Mouse (Mus musculus): ENCODE data around the gene Pmpca.
A peak's percentile ranks its signal among the peaks of the same experiment; 100 is the strongest.

The Pmpca gene

DNA sequence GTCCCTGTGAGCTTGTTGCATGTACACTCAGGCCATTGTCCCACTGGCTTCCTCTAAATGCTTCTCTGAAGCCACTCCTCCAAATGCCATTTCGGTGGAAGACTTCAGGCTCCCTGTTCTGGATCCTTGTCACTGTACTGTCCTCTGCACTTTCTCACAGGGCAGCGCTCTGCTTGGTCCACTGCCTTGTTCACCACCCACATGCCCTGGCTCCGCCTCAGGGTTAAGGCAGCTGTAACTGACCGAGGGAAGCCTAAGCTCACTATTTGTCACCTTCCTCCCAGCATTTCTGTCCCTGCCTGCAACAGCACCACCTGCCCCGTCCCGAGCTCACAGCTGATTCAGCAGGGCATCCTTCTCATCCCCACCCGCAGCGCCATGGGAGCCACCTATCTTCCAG is 14.2 kb downstream of the Pmpca start:
- Histone ChIP-seq H3K36me3 (ENCODE audit: insufficient read depth, low read length) (peaks cover 65% of the 10 kb centered on the region), H3K9me3 (ENCODE audit: low read length) (no peaks in the 10 kb centered on the region), H3K4me1 (replicated peaks; ENCODE audit: low read depth, low read length) (peaks cover 18% of the 10 kb centered on the region), H3K4me3 (replicated peaks; ENCODE audit: low read length) (no peak overlapping the region), H3K27me3 (ENCODE audit: insufficient read depth, low read length) (no peaks in the 10 kb centered on the region)
- TF ChIP-seq CTCF (conservative IDR thresholded peaks at IDR 0.05; ENCODE audit: low read length) (no peak), NANOG (IDR thresholded peaks at IDR 0.05; ENCODE audit: borderline replicate concordance, low read length) (no peak), POU5F1 (IDR thresholded peaks at IDR 0.05; ENCODE audit: borderline replicate concordance, low read length) (no peak)

DNA sequence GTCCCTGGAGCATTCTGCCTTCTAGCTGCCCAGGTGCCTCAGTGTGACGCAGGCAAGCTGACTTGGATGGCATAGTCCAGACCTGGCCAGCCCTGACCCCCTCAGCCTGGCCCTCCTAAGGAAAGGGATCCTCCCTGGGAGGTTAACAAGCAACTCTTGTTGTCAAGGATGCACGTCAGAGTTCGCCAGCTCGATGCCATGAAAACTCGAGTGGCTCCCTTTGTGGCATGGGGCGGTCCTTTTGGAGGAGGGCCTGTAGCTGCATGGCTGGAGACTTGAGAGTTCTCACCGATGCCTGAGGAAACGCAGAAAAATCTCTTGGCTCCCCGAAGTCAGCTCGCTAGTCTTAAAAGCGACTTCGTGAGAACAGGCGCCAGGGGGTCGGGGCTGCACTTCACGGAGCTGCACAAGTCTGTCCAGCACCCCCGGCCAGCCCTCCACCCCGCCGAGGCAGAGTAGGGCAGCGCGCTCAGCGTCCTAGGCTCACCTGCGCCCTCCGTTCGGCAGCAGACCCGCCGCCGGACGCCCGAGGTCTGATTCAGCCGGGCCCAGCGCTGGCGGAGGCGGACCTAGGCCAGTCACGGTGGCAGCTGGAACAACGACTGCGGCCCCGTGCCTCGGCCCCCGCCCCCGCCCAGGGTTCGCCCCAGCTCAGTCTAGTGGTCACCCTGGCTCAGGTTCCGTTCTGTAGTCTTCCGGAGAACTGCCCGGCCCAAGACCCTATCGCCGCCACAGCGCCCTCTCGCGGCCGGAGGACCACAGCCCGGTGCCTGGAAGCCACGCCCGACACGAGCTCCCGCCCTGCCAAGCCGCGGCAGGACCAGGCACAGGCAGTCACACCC is 19.6 kb downstream of the Pmpca start, which contains the start of gene Inpp5e:
Gene Inpp5e (minus strand): TSS at position 689 of the 842 bp plus-strand sequence.
- TF ChIP-seq POU5F1 (IDR thresholded peaks at IDR 0.05; ENCODE audit: borderline replicate concordance, low read length) = no peak
- TF ChIP-seq CTCF (conservative IDR thresholded peaks at IDR 0.05; ENCODE audit: low read length) = no peak
- no peak for TF ChIP-seq NANOG (IDR thresholded peaks at IDR 0.05; ENCODE audit: borderline replicate concordance, low read length)
- Histone ChIP-seq H3K27me3 (ENCODE audit: insufficient read depth, low read length) (no peaks in the 10 kb centered on the region), H3K4me1 (replicated peaks; ENCODE audit: low read depth, low read length) (peaks cover 25% of the 10 kb centered on the region), H3K36me3 (ENCODE audit: insufficient read depth, low read length) (peaks cover 67% of the 10 kb centered on the region), H3K4me3 (replicated peaks; ENCODE audit: low read length) (peak within 1 kb of the TSS; percentile 93), H3K9me3 (ENCODE audit: low read length) (no peaks in the 10 kb centered on the region)

DNA sequence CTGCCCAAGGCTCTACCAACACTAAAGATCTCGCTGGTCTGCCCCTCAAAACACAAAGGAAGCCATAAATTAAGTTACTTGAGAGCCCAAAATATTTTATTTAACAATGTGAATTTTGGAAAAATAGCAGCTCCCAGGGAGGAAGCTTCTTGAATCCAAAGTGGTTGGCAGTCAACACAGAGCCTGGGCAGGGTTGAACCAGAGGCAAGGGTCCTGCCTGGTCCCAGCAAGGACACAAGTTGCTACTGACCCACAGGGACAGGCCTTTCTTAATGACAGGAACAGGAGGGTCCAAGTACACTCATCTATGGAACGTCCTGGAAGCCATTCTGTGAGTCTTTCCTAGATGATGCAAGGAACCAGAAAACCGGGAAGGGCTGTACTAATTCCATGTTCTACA is 20.2 kb downstream of the Pmpca start:
- TF ChIP-seq NANOG (IDR thresholded peaks at IDR 0.05; ENCODE audit: borderline replicate concordance, low read length) (no peak), CTCF (conservative IDR thresholded peaks at IDR 0.05; ENCODE audit: low read length) (no peak), POU5F1 (IDR thresholded peaks at IDR 0.05; ENCODE audit: borderline replicate concordance, low read length) (no peak)
- no peaks in the 10 kb centered on the region for H3K27me3 ChIP-seq (ENCODE audit: insufficient read depth, low read length)
- H3K4me3 ChIP-seq (replicated peaks; ENCODE audit: low read length) = no peak overlapping the region
- peaks cover 25% of the 10 kb centered on the region for H3K4me1 ChIP-seq (replicated peaks; ENCODE audit: low read depth, low read length)
- peaks cover 73% of the 10 kb centered on the region for H3K36me3 ChIP-seq (ENCODE audit: insufficient read depth, low read length)
- no peaks in the 10 kb centered on the region for H3K9me3 ChIP-seq (ENCODE audit: low read length)

GRCm38 (mm10) chr2:26410091-26410490 is 21.0 kb downstream of the Pmpca start:
- H3K4me3 ChIP-seq (replicated peaks; ENCODE audit: low read length) = no peak overlapping the region
- H3K9me3 ChIP-seq (ENCODE audit: low read length) = no peaks in the 10 kb centered on the region
- TF ChIP-seq NANOG (IDR thresholded peaks at IDR 0.05; ENCODE audit: borderline replicate concordance, low read length) = no peak
- no peak for TF ChIP-seq CTCF (conservative IDR thresholded peaks at IDR 0.05; ENCODE audit: low read length)
- H3K27me3 ChIP-seq (ENCODE audit: insufficient read depth, low read length) = no peaks in the 10 kb centered on the region
- H3K36me3 ChIP-seq (ENCODE audit: insufficient read depth, low read length) = peaks cover 80% of the 10 kb centered on the region
- peaks cover 23% of the 10 kb centered on the region for H3K4me1 ChIP-seq (replicated peaks; ENCODE audit: low read depth, low read length)

- Histone ChIP-seq H3K36me3 (ENCODE audit: insufficient read depth, low read length) (peaks cover 85% of the 10 kb centered on the region), H3K27me3 (ENCODE audit: insufficient read depth, low read length) (no peaks in the 10 kb centered on the region), H3K9me3 (ENCODE audit: low read length) (no peaks in the 10 kb centered on the region), H3K4me1 (replicated peaks; ENCODE audit: low read depth, low read length) (peaks cover 23% of the 10 kb centered on the region), H3K4me3 (replicated peaks; ENCODE audit: low read length) (no peak overlapping the region)
- TF ChIP-seq POU5F1 (IDR thresholded peaks at IDR 0.05; ENCODE audit: borderline replicate concordance, low read length) = no peak
- TF ChIP-seq NANOG (IDR thresholded peaks at IDR 0.05; ENCODE audit: borderline replicate concordance, low read length) = no peak
- no peak for TF ChIP-seq CTCF (conservative IDR thresholded peaks at IDR 0.05; ENCODE audit: low read length)
Measured at GRCm38 (mm10) chr2:26410931-26411411, 21.8 kb downstream of the Pmpca start.

DNA sequence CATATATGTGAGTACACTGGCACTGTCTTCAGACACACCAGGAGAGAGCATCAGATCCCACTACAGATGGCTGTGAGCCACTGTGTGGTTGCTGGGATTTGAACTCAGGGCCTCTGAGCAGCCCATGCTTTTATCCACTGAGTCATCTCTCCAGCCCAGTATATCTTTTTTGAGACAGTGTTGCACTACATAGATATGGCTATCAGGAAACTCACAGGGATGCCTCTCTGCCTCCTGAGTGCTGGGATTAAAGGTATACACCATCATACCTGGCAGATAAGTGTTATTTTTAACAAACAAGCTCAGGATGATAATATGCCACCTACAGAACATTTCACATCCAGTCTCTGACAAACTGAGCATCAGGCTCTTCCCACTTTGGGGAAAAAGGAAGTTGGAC is 27.9 kb downstream of the Pmpca start:
- peaks cover 99% of the 10 kb centered on the region for H3K36me3 ChIP-seq (ENCODE audit: insufficient read depth, low read length)
- TF ChIP-seq NANOG (IDR thresholded peaks at IDR 0.05; ENCODE audit: borderline replicate concordance, low read length) (no peak), POU5F1 (IDR thresholded peaks at IDR 0.05; ENCODE audit: borderline replicate concordance, low read length) (no peak), CTCF (conservative IDR thresholded peaks at IDR 0.05; ENCODE audit: low read length) (no peak)
- H3K9me3 ChIP-seq (ENCODE audit: low read length) = no peaks in the 10 kb centered on the region
- H3K27me3 ChIP-seq (ENCODE audit: insufficient read depth, low read length) = no peaks in the 10 kb centered on the region
- H3K4me1 ChIP-seq (replicated peaks; ENCODE audit: low read depth, low read length) = no peaks in the 10 kb centered on the region
- no peak overlapping the region for H3K4me3 ChIP-seq (replicated peaks; ENCODE audit: low read length)

- Histone ChIP-seq H3K36me3 (ENCODE audit: insufficient read depth, low read length) (peaks cover 99% of the 10 kb centered on the region), H3K27me3 (ENCODE audit: insufficient read depth, low read length) (no peaks in the 10 kb centered on the region), H3K9me3 (ENCODE audit: low read length) (no peaks in the 10 kb centered on the region), H3K4me1 (replicated peaks; ENCODE audit: low read depth, low read length) (no peaks in the 10 kb centered on the region), H3K4me3 (replicated peaks; ENCODE audit: low read length) (no peak overlapping the region)
- TF ChIP-seq CTCF (conservative IDR thresholded peaks at IDR 0.05; ENCODE audit: low read length) (no peak), NANOG (IDR thresholded peaks at IDR 0.05; ENCODE audit: borderline replicate concordance, low read length) (no peak), POU5F1 (IDR thresholded peaks at IDR 0.05; ENCODE audit: borderline replicate concordance, low read length) (no peak)
Measured at GRCm38 (mm10) chr2:26418120-26418519, 29.0 kb downstream of the Pmpca start.

DNA sequence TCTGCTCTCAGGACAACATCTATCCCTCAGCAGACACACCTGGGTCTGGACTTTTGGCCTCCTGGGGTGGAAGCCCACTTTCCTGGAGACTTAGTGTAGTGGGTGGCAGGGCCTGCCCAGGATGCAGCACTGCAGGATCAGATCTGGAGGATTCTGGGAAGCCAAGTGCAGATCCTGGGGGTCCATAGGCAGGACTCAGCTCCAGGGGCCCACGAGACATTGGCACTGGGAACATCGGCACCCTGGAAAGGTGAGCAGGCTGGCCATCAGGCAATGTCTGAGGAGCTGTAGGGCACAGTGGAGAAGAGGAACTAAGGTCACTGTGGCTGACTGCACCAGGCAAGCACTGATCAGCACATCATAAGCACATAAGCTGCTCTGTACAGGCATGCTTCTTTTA is 32.8 kb downstream of the Pmpca start:
- H3K4me3 ChIP-seq (replicated peaks; ENCODE audit: low read length) = no peak overlapping the region
- peaks cover 100% of the 10 kb centered on the region for H3K36me3 ChIP-seq (ENCODE audit: insufficient read depth, low read length)
- no peak for TF ChIP-seq NANOG (IDR thresholded peaks at IDR 0.05; ENCODE audit: borderline replicate concordance, low read length)
- TF ChIP-seq POU5F1 (IDR thresholded peaks at IDR 0.05; ENCODE audit: borderline replicate concordance, low read length) = no peak
- TF ChIP-seq CTCF (conservative IDR thresholded peaks at IDR 0.05; ENCODE audit: low read length) = no peak
- H3K4me1 ChIP-seq (replicated peaks; ENCODE audit: low read depth, low read length) = no peaks in the 10 kb centered on the region
- H3K27me3 ChIP-seq (ENCODE audit: insufficient read depth, low read length) = no peaks in the 10 kb centered on the region
- H3K9me3 ChIP-seq (ENCODE audit: low read length) = no peaks in the 10 kb centered on the region
